Mouse (Mus musculus) limb, embryonic 14.5 days (tissue): ENCODE measurements around the gene Mrrf. TPM values are rescaled to one million over a fixed set of nuclear protein-coding genes. Genes with fewer than 3 reads are reported as not detected.
A peak's percentile ranks its signal among the peaks of the same experiment; 100 is the strongest.
"Not testable (repeated sequence)": the region's sequence is repeated elsewhere in the genome, so short reads cannot be mapped to it uniquely, and the experiment has no call there.

Experiments
- ATAC-seq: fragments of 200-750 bp; cut with Nextera tagmentation; 2 replicates; pipeline ENCODE4 v1.8.0; 2017; ENCODE audit warnings: low read depth, moderate number of reproducible peaks, moderate TSS enrichment; ENCODE audit not compliant: low FRiP score
- DNase-seq: peaks from one replicate; pipeline ENCODE4 v3.0.0-alpha.2; 2015; ENCODE audit warnings: low spot score
- H3K27ac ChIP-seq: fragments of 300-500 bp; sonication (generic); replicated peaks from 2 replicates; pipeline ENCODE4 v1.5.1; 2014; ENCODE audit warnings: low read depth, mild to moderate bottlenecking, low read length, moderate library complexity, mixed read lengths
- H3K27me3 ChIP-seq: fragments of 300-500 bp; sonication (generic); 2 replicates; pipeline ENCODE4 v1.6.1; 2014; ENCODE audit warnings: low read length, mixed read lengths; ENCODE audit not compliant: control insufficient read depth, insufficient read depth
- H3K36me3 ChIP-seq: fragments of 300-500 bp; sonication (generic); 2 replicates; pipeline ENCODE4 v1.6.1; 2014; ENCODE audit warnings: mild to moderate bottlenecking, low read length, moderate library complexity, mixed read lengths; ENCODE audit not compliant: control insufficient read depth, insufficient read depth
- H3K4me1 ChIP-seq: fragments of 300-500 bp; sonication (generic); 2 replicates; pipeline ENCODE4 v1.6.1; 2014; ENCODE audit warnings: antibody characterized with exemption, low read length, mixed read lengths; ENCODE audit not compliant: control insufficient read depth, insufficient read depth
- H3K4me2 ChIP-seq: fragments of 300-500 bp; sonication (generic); replicated peaks from 2 replicates; pipeline ENCODE4 v1.6.1; 2014; ENCODE audit warnings: low read depth, mild to moderate bottlenecking, low read length, moderate library complexity; ENCODE audit not compliant: severe bottlenecking
- H3K4me3 ChIP-seq: fragments of 300-500 bp; sonication (generic); replicated peaks from 2 replicates; pipeline ENCODE4 v1.5.1; 2014; ENCODE audit warnings: low read length
- H3K9ac ChIP-seq: fragments of 300-500 bp; sonication (generic); 2 replicates; pipeline ENCODE4 v1.6.1; 2014; ENCODE audit warnings: mild to moderate bottlenecking, low read depth, low read length, moderate library complexity; ENCODE audit not compliant: severe bottlenecking
- H3K9me3 ChIP-seq: fragments of 300-500 bp; sonication (generic); 2 replicates; pipeline ENCODE4 v1.6.1; 2016; ENCODE audit warnings: low read length; ENCODE audit not compliant: control insufficient read depth
- POLR2A ChIP-seq: fragments of 200-500 bp; IDR thresholded peaks from 2 replicates; pipeline ENCODE4 v1.8.0; 2012; ENCODE audit warnings: inconsistent platforms, mild to moderate bottlenecking, moderate library complexity, borderline replicate concordance; ENCODE audit not compliant: insufficient read depth, insufficient read length; ENCODE audit errors: extremely low read depth
- WGBS: fragments of 180-500 bp; shearing (Covaris S2); extraction: QIAGEN DNeasy Blood & Tissue Kit; methylation state at CpG from one replicate; pipeline ENCODE4 v1.1.7; 2014; 5-methylcytosine and 5-hydroxymethylcytosine counted together
- polyA plus RNA-seq, 2 experiments: library from polyadenylated mRNA; depleted of rRNA in 1 of 2; stranded (reverse) in 1 of 2; unstranded in 1 of 2; fragments of >200 nt; fragmentation: Nextera tagmentation in 1 of 2; extraction: Ambion mirVana in 1 of 2; gene quantifications; 2 replicates each; pipeline versions ENCODE4 v1.2.1 to v1.2.3; 2012 to 2014

Gene Mrrf
- polyA plus RNA-seq, 2 experiments = 31.0 to 33.0 TPM

DNA sequence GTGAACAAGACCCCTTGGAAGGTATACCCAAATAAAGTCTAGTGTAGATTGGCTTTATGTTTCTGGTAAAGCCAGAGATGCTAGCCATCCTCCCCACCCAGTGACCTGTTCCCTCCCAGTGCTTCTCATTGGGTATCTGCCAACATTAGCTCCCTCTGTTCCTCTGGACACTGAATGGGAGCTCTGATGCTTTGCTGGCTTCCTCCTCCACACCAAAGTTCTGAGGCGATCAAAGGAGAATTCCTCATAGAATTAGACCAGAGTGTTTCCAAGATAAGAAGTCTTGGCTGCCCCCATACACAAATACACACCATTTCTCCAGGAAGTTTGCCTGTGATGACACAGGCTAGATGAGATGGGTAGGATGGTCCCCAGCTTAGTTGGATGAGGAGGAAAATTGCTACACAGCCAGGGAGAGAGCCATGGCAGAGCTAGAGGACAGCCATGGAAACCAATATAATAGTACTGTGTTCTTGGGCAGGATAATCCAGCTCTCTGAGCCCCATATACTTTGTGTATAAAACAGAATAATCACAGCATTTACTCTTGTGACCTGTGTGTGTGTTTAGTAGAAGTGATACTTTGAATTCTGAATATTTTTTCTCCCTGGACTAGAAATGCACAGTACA is 31.9 kb downstream of the Mrrf start:
- Histone ChIP-seq H3K9me3 (no peaks in the 10 kb centered on the region), H3K4me1 (0 out of 2 replicates have a peak, but pooled peaks cover 4% of the 10 kb centered on the region), H3K36me3 (peaks cover 12% of the 10 kb centered on the region; the same call in 1 of the 2 replicates), H3K4me3 (no peak overlapping the region), H3K4me2 (no peak overlapping the region), H3K27me3 (no peaks in the 10 kb centered on the region), H3K27ac (no peak overlapping the region), H3K9ac (no peak overlapping the region)
- no peak for DNase-seq
- no peak for ATAC-seq
- TF ChIP-seq POLR2A = no peak
- 90% methylated on average over 1 of the region's 1 CpGs for WGBS

DNA sequence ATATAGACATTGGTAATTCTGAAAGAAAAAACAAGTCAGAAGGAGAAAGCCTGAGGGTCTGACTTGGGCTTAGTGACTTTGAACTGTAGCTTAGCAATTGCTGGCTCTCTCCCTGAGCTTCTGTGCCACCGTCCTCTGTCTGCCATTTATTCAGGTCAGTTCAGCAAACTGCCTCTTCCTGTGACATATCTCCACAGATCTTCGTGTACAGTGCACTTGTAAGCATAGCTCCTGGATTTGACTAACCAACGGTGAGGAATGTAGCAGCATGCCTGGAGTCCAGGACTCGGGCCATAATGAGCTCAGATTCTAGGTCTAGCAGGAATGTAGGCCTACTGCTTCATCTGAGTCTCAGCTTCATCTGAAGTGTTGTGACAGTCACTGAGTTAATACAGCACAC is 33.0 kb downstream of the Mrrf start:
- no peak for ATAC-seq
- Histone ChIP-seq H3K27me3 (no peaks in the 10 kb centered on the region), H3K27ac (no peak overlapping the region), H3K9me3 (no peaks in the 10 kb centered on the region), H3K4me3 (no peak overlapping the region), H3K9ac (no peak overlapping the region), H3K4me1 (0 out of 2 replicates have a peak, but pooled peaks cover 4% of the 10 kb centered on the region), H3K4me2 (no peak overlapping the region), H3K36me3 (peaks cover 12% of the 10 kb centered on the region; the same call in 1 of the 2 replicates)
- DNase-seq = no peak
- TF ChIP-seq POLR2A = no peak
- WGBS = 76% methylated on average over 4 of the region's 4 CpGs

DNA sequence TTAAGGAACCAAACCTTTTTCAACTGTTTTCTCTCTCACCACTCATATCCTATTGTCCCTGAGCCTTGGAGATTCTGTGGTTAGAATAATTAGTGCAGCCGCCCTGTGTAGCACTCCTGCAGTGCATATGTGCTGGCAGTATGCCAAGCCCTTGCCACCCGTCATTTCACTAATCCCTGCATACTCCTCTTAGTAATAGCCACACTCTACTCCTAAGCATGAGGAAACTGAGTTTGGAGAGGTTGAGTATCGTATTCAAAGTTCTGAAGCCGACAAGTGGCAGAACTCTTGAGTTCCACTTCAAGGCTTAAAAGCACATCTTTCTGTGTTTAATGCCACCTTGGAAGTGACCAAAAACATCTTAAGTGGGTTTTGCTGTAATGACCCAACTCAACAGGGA is 35.9 kb downstream of the Mrrf start:
- H3K27ac ChIP-seq = no peak overlapping the region
- no peak overlapping the region for H3K4me3 ChIP-seq
- H3K9me3 ChIP-seq = no peaks in the 10 kb centered on the region
- ATAC-seq (no peak), DNase-seq (peak; percentile 32)
- no peak overlapping the region for H3K9ac ChIP-seq
- no peaks in the 10 kb centered on the region for H3K27me3 ChIP-seq
- no peak overlapping the region for H3K4me2 ChIP-seq
- WGBS = 40% methylated on average over 4 of the region's 4 CpGs
- 0 out of 2 replicates have a peak, but pooled peaks cover 2% of the 10 kb centered on the region for H3K36me3 ChIP-seq
- TF ChIP-seq POLR2A = no peak
- H3K4me1 ChIP-seq = 0 out of 2 replicates have a peak, but pooled peaks cover 4% of the 10 kb centered on the region

DNA sequence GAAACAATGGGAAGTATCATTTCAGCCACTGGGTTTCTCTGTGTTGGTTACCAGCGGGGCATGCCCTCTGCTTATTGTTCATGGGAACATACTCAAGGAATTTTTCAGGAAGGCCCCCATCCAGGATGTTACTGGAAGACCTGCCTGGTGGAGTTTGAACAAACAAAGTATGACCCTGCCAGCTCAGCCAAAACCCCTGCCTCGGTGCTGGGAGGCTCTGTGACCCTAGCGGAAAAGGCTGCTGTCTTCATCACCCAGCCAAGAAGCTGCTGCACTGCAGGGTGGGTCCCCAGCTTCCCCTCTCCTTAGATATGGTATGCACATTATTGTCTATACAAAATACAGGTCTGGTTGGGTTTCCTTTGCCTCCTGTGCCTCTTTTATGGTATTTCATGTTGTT is 36.4 kb downstream of the Mrrf start:
- Histone ChIP-seq H3K4me3 (no peak overlapping the region), H3K4me1 (0 out of 2 replicates have a peak, but pooled peaks cover 4% of the 10 kb centered on the region), H3K36me3 (peaks cover 6% of the 10 kb centered on the region), H3K9ac (no peak overlapping the region), H3K9me3 (no peaks in the 10 kb centered on the region), H3K27ac (no peak overlapping the region), H3K27me3 (no peaks in the 10 kb centered on the region), H3K4me2 (no peak overlapping the region)
- 85% methylated on average over 3 of the region's 3 CpGs for WGBS
- DNase-seq (no peak), ATAC-seq (no peak)
- no peak for TF ChIP-seq POLR2A

DNA sequence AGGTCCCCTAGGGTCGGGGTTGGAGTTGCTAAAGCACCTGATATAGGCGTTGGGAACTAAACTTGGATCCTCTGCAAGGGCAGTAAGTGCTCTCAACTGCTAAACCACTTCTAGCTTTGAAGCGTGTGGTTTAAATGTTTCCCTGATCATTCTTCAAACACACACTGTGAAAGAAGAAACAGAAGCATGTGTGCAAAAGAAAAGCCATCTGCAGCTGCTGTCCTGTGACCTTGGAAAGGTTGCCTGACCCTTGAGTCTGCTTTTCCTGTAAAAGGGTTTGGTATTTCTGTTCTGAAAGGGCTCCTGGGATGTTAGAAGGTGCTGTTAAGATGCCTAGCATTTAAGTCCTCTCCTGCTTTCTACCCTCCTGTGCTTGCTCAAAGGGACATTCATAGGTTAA is 43.3 kb downstream of the Mrrf start:
- DNase-seq = no peak
- Histone ChIP-seq H3K27ac (no peak overlapping the region), H3K4me3 (no peak overlapping the region), H3K36me3 (peaks cover 17% of the 10 kb centered on the region), H3K4me2 (no peak overlapping the region), H3K9ac (no peak overlapping the region), H3K27me3 (no peaks in the 10 kb centered on the region), H3K9me3 (no peaks in the 10 kb centered on the region), H3K4me1 (0 out of 2 replicates have a peak, but pooled peaks cover 2% of the 10 kb centered on the region)
- ATAC-seq = no peak
- 64% methylated on average over 3 of the region's 3 CpGs for WGBS
- no peak for TF ChIP-seq POLR2A

DNA sequence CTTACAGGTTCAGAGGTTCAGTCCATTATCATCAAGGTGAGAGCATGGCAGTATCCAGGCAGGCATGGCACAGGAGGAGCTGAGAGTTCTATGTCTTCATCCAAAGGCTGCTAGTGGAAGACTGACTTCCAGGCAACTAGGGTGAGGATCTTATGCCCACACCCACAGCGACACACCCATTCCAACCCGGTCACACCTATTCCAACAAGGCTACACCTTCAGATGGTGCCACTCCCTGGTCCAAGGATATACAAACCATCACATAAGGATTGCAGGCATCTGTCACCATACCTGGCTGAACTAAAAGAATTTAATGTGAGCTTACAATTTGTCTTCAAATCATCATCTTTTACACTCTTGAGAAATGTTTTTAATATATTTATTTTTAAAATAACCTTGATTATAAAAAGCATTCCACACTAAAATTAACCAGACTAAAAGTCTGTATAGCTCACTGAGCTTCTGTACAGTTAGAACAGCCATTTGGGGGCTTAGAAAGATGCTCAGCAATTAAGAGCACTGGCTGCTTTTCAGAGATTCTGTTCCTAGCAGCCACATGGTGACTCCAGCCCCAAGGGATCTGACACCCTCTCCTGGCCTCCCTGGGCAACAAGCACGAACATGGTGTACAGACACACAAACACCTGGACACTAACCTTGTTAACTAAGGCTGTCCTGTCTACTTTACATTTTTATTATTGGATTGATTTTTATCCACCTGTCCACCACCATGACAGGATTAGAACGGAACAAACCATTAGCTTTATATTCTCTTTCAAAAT is 45.6 kb downstream of the Mrrf start:
- not testable (repeated sequence) for DNase-seq, H3K4me3 ChIP-seq, H3K27me3 ChIP-seq, H3K4me1 ChIP-seq, H3K9me3 ChIP-seq, H3K4me2 ChIP-seq, H3K27ac ChIP-seq, ATAC-seq, H3K9ac ChIP-seq
- WGBS = 87% methylated on average over 4 of the region's 4 CpGs
- peaks cover 17% of the 10 kb centered on the region for H3K36me3 ChIP-seq
